Mouse (Mus musculus) intestine, embryonic 16.5 days (tissue): ENCODE results near the gene 1700024P04Rik. TPM values are rescaled to one million over a fixed set of nuclear protein-coding genes. Genes with fewer than 3 reads are reported as not detected.
A peak's percentile ranks its signal among the peaks of the same experiment; 100 is the strongest.
"Not testable (repeated sequence)": the region's sequence is repeated elsewhere in the genome, so short reads cannot be mapped to it uniquely, and the experiment has no call there.

Experiments
- ATAC-seq: fragments of 200-750 bp; cut with Nextera tagmentation; 2 replicates; pipeline ENCODE4 v1.8.0; 2017; ENCODE audit warnings: moderate TSS enrichment, moderate library complexity
- H3K27ac ChIP-seq: fragments of 300-500 bp; sonication (generic); 2 replicates; pipeline ENCODE4 v1.5.1; 2014; ENCODE audit warnings: mild to moderate bottlenecking, low read length
- H3K27me3 ChIP-seq: fragments of 300-500 bp; sonication (generic); replicated peaks from 2 replicates; pipeline ENCODE4 v1.6.1; 2014; ENCODE audit warnings: low read length, control low read depth, mixed read lengths; ENCODE audit not compliant: control insufficient read depth, insufficient read depth
- H3K36me3 ChIP-seq: fragments of 300-500 bp; sonication (generic); 2 replicates; pipeline ENCODE4 v1.6.1; 2014; ENCODE audit warnings: low read length, control low read depth; ENCODE audit not compliant: control insufficient read depth, insufficient read depth
- H3K4me1 ChIP-seq: fragments of 300-500 bp; sonication (generic); 2 replicates; pipeline ENCODE4 v1.6.1; 2014; ENCODE audit warnings: low read length, control low read depth, mixed read lengths; ENCODE audit not compliant: control insufficient read depth, insufficient read depth
- H3K4me2 ChIP-seq: fragments of 300-500 bp; sonication (generic); 2 replicates; pipeline ENCODE4 v1.6.1; 2014; ENCODE audit warnings: low read depth, low read length, control low read depth
- H3K4me3 ChIP-seq: fragments of 300-500 bp; sonication (generic); 2 replicates; pipeline ENCODE4 v1.5.1; 2014; ENCODE audit warnings: mild to moderate bottlenecking, low read length
- H3K9ac ChIP-seq: fragments of 300-500 bp; sonication (generic); 2 replicates; pipeline ENCODE4 v1.6.1; 2014; ENCODE audit warnings: low read depth, low read length
- H3K9me3 ChIP-seq: fragments of 300-500 bp; sonication (generic); 2 replicates; pipeline ENCODE4 v1.6.1; 2016; ENCODE audit warnings: low read length, control low read depth; ENCODE audit not compliant: control insufficient read depth
- WGBS: fragments of 180-500 bp; shearing (Covaris S2); extraction: QIAGEN DNeasy Blood & Tissue Kit; methylation state at CpG from one replicate; pipeline ENCODE4 v1.1.7; 2014; 5-methylcytosine and 5-hydroxymethylcytosine counted together
- polyA plus RNA-seq: library from polyadenylated mRNA; unstranded; fragments of >200 nt; fragmentation: Nextera tagmentation; extraction: Ambion mirVana; gene quantifications from 2 replicates; pipeline ENCODE4 v1.2.1, GENCODE M21; 2015

The 1700024P04Rik gene
- polyA plus RNA-seq, 1 experiment from 2014 or later = not detected

- 0 out of 2 replicates have a peak, but pooled peaks cover 6% of the 10 kb centered on the region for H3K4me1 ChIP-seq
- H3K4me2 ChIP-seq = no peak overlapping the region
- no peaks in the 10 kb centered on the region for H3K27me3 ChIP-seq
- no peaks in the 10 kb centered on the region for H3K9me3 ChIP-seq
- ATAC-seq = no peak
- no peak overlapping the region for H3K4me3 ChIP-seq
- H3K9ac ChIP-seq = no peak overlapping the region
- H3K36me3 ChIP-seq = no peaks in the 10 kb centered on the region
- no peak overlapping the region for H3K27ac ChIP-seq
- 73% methylated on average over 4 of the region's 4 CpGs for whole genome bisulfite sequencing
Measured at GRCm38 (mm10) chr13:99016696-99017095, 32.3 kb upstream of the 1700024P04Rik start.

GRCm38 (mm10) chr13:99012891-99013290 lies 28.5 kb upstream of the 1700024P04Rik start:
- WGBS = 83% methylated on average over 5 of the region's 5 CpGs
- H3K4me1 ChIP-seq = no peaks in the 10 kb centered on the region
- ATAC-seq = no peak

DNA sequence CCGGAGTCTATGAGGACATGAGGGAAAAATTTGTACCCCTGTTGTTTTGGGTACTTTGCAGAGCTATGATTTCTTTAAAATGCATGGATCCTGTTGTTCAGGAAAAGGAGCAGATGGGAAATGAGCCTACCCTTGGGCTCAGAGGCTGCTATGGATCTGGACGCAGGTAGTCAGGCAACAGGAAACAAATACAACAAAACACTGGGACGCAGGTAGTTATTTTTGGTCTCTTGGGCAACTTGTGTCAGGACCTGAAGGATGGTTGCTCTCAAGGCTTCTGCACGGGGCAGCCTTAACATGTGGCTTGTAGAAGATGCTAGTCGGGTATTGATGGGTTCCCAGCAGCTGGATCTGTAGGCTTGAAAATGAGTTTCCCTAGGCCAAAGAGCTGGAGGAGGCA lies 23.6 kb upstream of the 1700024P04Rik start:
- Histone ChIP-seq H3K4me3 (no peak overlapping the region), H3K27ac (no peak overlapping the region), H3K4me2 (no peak overlapping the region), H3K9me3 (peaks cover 4% of the 10 kb centered on the region; the same call in 1 of the 2 replicates), H3K9ac (no peak overlapping the region), H3K4me1 (no peaks in the 10 kb centered on the region), H3K27me3 (no peaks in the 10 kb centered on the region), H3K36me3 (no peaks in the 10 kb centered on the region)
- ATAC-seq = no peak
- 86% methylated on average over 5 of the region's 5 CpGs for WGBS

More at GRCm38 (mm10) chr13:99012891-99013290, 28.5 kb upstream of the 1700024P04Rik start:
- H3K9me3 ChIP-seq = no peaks in the 10 kb centered on the region
- no peaks in the 10 kb centered on the region for H3K27me3 ChIP-seq
- no peak overlapping the region for H3K27ac ChIP-seq
- H3K4me2 ChIP-seq = no peak overlapping the region
- H3K4me3 ChIP-seq = no peak overlapping the region
- no peaks in the 10 kb centered on the region for H3K36me3 ChIP-seq
- H3K9ac ChIP-seq = no peak overlapping the region

DNA sequence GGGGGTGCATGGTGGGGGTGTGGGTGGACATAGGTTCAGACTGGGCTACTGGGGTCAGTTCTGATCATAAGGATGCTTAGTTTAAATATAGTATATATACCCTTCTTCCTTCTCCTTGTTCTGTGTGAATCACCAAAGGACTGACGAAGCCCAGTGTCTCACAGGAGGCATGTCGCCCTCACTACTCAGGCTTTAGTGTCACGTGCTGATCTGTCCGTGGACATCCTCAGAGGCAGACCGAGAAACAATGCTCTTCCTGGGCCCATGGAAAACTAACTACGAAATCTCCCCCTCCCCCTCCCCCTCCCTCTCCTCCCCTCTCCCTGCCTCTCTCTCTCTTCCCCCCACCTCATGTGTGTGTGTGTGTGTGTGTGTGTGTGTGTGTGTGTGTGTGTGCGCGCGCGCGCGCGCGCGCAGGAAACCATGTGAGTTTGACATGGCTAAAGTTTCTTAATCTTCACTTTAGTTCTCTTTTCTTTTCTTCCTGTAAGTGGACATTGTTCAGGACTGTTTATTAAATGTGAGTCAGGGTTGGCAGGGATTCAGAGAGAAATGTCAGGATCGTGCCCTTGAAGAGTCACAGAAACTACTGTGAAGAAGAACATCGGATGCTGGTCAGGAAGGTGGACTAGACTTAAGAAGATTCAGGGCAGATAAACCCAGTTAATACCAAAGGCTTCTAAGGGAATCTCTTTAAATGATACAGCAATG lies 22.2 kb upstream of the 1700024P04Rik start:
- H3K9me3 ChIP-seq = peaks cover 4% of the 10 kb centered on the region; the same call in 1 of the 2 replicates
- 75% methylated on average over 17 of the region's 17 CpGs for WGBS
- ATAC-seq = no peak
- H3K36me3 ChIP-seq = no peaks in the 10 kb centered on the region
- H3K4me3 ChIP-seq = no peak overlapping the region
- H3K9ac ChIP-seq = no peak overlapping the region
- H3K4me2 ChIP-seq = no peak overlapping the region
- H3K4me1 ChIP-seq = no peaks in the 10 kb centered on the region
- H3K27ac ChIP-seq = no peak overlapping the region
- H3K27me3 ChIP-seq = no peaks in the 10 kb centered on the region

- H3K4me1 ChIP-seq, H3K9me3 ChIP-seq, H3K27ac ChIP-seq, H3K4me2 ChIP-seq, ATAC-seq, H3K36me3 ChIP-seq, H3K9ac ChIP-seq, H3K27me3 ChIP-seq, H3K4me3 ChIP-seq: not testable (repeated sequence)
- WGBS = 93% methylated on average over 2 of the region's 2 CpGs
Measured at GRCm38 (mm10) chr13:99001652-99002051, 17.3 kb upstream of the 1700024P04Rik start.

GRCm38 (mm10) chr13:98997025-98997424 lies 12.7 kb upstream of the 1700024P04Rik start:
- Histone ChIP-seq H3K36me3 (no peaks in the 10 kb centered on the region), H3K4me2 (no peak overlapping the region), H3K27ac (no peak overlapping the region), H3K27me3 (no peaks in the 10 kb centered on the region), H3K9me3 (peaks cover 4% of the 10 kb centered on the region; the same call in 1 of the 2 replicates), H3K4me1 (no peaks in the 10 kb centered on the region), H3K4me3 (no peak overlapping the region), H3K9ac (no peak overlapping the region)
- ATAC-seq = no peak
- WGBS = 54% methylated on average over 5 of the region's 5 CpGs

DNA sequence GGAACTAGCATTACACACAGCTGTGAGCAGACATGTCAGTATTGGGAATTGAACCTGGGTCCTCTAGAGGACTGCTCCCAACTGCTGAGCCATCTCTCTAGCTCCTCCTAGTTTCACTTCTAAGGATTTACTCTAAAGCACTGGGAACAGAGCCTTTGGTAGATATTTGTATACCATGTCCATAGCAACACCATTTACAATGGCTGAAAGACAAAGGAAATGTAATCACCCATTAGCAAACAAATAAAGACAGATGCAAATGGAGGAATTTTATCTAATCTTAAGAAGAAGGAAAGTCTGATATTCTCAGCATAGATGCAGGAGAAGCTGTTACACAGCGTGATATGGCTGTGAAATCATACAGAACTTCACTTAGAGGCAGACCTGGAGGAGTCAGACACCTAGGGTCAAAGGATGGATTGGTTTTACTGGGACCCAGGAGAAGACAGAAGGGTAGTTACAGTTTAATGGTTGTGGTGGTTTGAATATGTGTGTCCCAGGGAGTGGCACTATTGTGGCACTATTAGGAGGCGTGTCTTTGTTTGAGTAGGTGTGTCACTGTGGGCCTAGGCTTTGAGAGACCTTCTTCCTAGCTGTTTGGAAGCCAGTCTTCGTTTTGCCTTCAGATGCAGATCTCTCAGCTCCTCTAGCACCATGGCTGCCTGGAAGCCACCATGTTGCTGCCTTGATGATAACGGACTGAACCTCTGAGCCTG lies 7.1 kb downstream of the 1700024P04Rik start:
- H3K4me2 ChIP-seq = no peak overlapping the region
- H3K36me3 ChIP-seq = no peaks in the 10 kb centered on the region
- ATAC-seq = no peak
- no peak overlapping the region for H3K4me3 ChIP-seq
- H3K27ac ChIP-seq = no peak overlapping the region
- no peaks in the 10 kb centered on the region for H3K9me3 ChIP-seq
- WGBS = 74% methylated on average over 4 of the region's 4 CpGs
- H3K4me1 ChIP-seq = no peaks in the 10 kb centered on the region
- no peak overlapping the region for H3K9ac ChIP-seq
- no peaks in the 10 kb centered on the region for H3K27me3 ChIP-seq

DNA sequence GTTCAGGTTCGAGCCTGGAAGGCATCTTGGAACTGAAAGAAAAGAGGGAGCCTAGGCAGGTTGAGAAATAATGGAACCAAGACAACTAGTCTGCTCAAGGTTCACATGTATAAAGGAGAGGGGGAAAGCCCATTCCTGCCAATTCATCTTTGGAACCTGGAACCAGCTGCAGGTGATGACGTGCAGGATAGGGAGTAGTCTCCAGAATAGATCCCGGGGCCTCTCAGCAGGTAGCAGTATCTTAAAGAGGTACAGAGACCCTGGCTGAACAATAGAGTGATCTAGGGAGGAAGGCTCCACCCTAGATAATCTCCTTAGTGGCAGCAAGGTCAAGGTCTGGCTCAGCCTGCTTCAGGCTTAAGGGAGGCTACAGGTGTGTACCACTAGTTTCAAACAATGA lies 8.3 kb downstream of the 1700024P04Rik start:
- not testable (repeated sequence) for H3K27me3 ChIP-seq, H3K4me2 ChIP-seq, H3K9ac ChIP-seq, H3K36me3 ChIP-seq, ATAC-seq, H3K9me3 ChIP-seq, H3K4me3 ChIP-seq, H3K27ac ChIP-seq, H3K4me1 ChIP-seq
- 62% methylated on average over 3 of the region's 3 CpGs for WGBS

GRCm38 (mm10) chr13:98972090-98972489 lies 12.3 kb downstream of the 1700024P04Rik start:
- no peak overlapping the region for H3K9ac ChIP-seq
- no peaks in the 10 kb centered on the region for H3K36me3 ChIP-seq
- no peak overlapping the region for H3K4me2 ChIP-seq
- H3K27me3 ChIP-seq = no peaks in the 10 kb centered on the region
- H3K4me3 ChIP-seq = no peak overlapping the region
- H3K4me1 ChIP-seq = no peaks in the 10 kb centered on the region; the same call in 1 of the 2 replicates
- 53% methylated on average over 3 of the region's 3 CpGs for WGBS
- ATAC-seq = peak; percentile 81
- H3K9me3 ChIP-seq = no peaks in the 10 kb centered on the region
- no peak overlapping the region for H3K27ac ChIP-seq
